Mouse (Mus musculus) spleen, postnatal 10 days (tissue): ENCODE data around the gene Itga9.

Source experiments
- DNase-seq, 2 experiments: peaks; one replicate each; pipeline ENCODE4 v3.0.0; 2021 to 2022; ENCODE audit warnings: low spot score in 2 of 2

Itga9 gene

DNA sequence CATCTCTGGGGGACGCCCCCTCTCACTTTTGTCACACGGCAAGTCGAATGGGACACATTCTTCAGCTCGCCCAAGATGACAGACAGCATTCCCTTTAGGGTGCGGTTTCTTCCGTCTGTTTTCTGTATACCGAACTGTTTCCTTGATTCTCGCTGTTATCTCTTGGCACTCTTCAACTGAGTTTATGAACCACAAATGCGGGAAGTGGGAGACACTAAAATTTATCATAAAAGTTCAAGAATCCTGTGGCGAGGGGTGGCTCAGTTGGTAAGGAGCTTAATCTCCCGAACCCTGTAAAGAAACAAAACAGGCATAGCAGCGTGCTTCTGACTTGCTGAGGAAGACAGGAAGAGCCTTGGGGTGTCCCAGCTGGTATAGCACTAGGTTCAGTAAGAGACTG is 337.9 kb downstream of the Itga9 start:
- no peak for DNase-seq

DNA sequence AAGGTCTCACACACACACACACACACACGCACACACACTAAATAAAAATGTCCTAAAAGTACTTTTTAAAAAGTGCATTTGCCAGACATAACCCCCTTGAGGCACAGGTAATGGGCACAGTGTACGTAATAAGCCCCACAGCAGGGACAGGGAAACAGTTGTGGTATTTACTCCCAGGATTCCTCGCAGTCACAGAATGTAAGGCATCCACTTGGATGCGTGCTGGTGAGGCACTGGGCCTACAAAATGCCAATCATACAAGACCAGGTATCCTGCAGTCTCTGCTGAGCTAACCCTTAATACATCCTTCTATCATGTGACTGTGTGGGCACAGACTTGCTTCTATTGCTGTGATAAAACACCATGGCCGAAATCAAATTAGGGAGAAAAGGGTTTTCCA is 342.0 kb downstream of the Itga9 start:
- no peak for DNase-seq

DNA sequence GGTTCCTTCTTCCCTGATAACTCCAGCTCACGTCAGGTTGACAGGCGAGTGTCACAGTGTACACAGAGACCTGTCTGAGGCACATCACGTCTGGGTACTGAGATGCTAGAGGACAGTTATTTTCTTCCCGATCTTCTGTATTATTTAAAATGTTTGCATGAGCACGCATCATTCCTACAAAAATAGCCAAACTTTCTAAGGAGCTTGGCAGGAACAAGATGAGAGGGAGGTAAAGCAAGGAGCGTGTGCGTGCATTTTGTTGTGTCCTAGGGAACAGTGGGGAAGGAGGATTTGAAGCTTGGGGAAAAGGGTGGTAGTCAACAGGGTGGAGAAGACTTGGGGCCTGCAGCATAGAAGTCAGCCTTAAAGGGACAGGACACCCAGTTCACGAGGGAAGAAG is 342.6 kb downstream of the Itga9 start:
- DNase-seq: no peak

DNA sequence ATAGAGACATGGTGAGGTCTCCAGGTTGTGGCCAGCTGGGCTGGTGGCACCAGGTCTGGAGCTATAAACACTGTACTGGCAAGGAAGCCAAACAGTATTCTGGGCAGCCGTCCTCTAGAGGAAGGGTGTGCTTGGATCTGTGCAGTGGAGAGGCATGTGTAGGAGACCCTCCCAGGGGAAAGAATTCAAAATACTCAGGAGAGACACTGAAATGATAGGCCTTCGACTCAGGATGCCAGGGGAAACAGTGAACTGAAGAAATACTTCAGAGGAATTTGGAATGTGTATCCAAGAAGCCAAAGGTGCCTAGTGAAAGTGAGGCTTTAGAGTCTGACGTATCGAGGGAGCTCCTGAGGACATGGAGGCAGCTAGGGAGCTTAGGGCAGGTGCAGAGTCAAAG is 343.2 kb downstream of the Itga9 start:
- no peak for DNase-seq

DNA sequence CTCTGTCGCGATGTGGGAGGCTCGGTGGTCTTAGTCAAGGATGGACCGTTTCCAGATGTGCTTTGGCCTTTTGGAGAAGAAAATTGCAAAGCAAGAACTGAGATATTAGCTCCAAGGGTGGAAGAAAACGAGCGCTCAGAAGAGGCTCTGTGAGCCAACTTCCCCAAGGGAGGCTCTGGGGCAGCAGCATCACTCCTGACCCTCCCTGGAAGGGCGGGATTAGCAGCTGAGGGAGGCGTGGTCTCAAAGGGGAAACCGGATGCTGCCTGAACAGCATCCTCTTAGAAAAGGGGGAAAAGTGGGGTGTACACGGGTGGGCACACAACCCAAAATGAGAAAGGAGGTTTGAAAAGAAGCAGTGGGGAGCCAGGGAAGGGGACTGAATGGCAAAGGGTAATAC is 343.6 kb downstream of the Itga9 start:
- DNase-seq: no peak
